Mouse (Mus musculus) hindbrain, embryonic 14.5 days (tissue): Measurements from ENCODE around the gene Hrasls. TPM values are rescaled to one million over a fixed set of nuclear protein-coding genes. Genes with fewer than 3 reads are reported as not detected.
A peak's percentile ranks its signal among the peaks of the same experiment; 100 is the strongest.

Source experiments
- ATAC-seq: fragments of 200-750 bp; cut with Nextera tagmentation; 2 replicates; pipeline ENCODE4 v1.8.0; 2017; ENCODE audit warnings: moderate number of reproducible peaks, mild to moderate bottlenecking, moderate TSS enrichment, moderate library complexity; ENCODE audit not compliant: low FRiP score
- DNase-seq: peaks from one replicate; pipeline ENCODE4 v3.0.0-alpha.2; 2015; ENCODE audit warnings: low spot score
- H3K27ac ChIP-seq: fragments of 300-500 bp; sonication (generic); 2 replicates; pipeline ENCODE4 v1.5.1; 2014; ENCODE audit warnings: mild to moderate bottlenecking, moderate library complexity
- H3K27me3 ChIP-seq: fragments of 300-500 bp; sonication (generic); 2 replicates; pipeline ENCODE4 v1.6.1; 2014; ENCODE audit warnings: mild to moderate bottlenecking, low read length, mixed read lengths; ENCODE audit not compliant: control insufficient read depth, insufficient read depth
- H3K36me3 ChIP-seq: fragments of 300-500 bp; sonication (generic); replicated peaks from 2 replicates; pipeline ENCODE4 v1.6.1; 2014; ENCODE audit not compliant: control insufficient read depth, insufficient read depth
- H3K4me1 ChIP-seq: fragments of 300-500 bp; sonication (generic); replicated peaks from 2 replicates; pipeline ENCODE4 v1.6.1; 2014; ENCODE audit warnings: antibody characterized with exemption, low read length, mixed read lengths; ENCODE audit not compliant: control insufficient read depth, insufficient read depth
- H3K4me2 ChIP-seq: fragments of 300-500 bp; sonication (generic); replicated peaks from 2 replicates; pipeline ENCODE4 v1.6.1; 2014; ENCODE audit warnings: mild to moderate bottlenecking, moderate library complexity
- H3K4me3 ChIP-seq: fragments of 300-500 bp; sonication (generic); replicated peaks from 2 replicates; pipeline ENCODE4 v1.5.1; 2014; ENCODE audit warnings: mild to moderate bottlenecking, low read length
- H3K9ac ChIP-seq: fragments of 300-500 bp; sonication (generic); 2 replicates; pipeline ENCODE4 v1.6.1; 2014
- H3K9me3 ChIP-seq: fragments of 300-500 bp; sonication (generic); 2 replicates; pipeline ENCODE4 v1.6.1; 2016; ENCODE audit warnings: low read length; ENCODE audit not compliant: control insufficient read depth
- WGBS: fragments of 180-500 bp; shearing (Covaris S2); extraction: QIAGEN DNeasy Blood & Tissue Kit; methylation state at CpG from one replicate; pipeline ENCODE4 v1.1.7; 2014; 5-methylcytosine and 5-hydroxymethylcytosine counted together
- polyA plus RNA-seq: library from polyadenylated mRNA; unstranded; fragments of >200 nt; fragmentation: Nextera tagmentation; extraction: Ambion mirVana; gene quantifications from 2 replicates; pipeline ENCODE4 v1.2.1, GENCODE M21; 2014

The Hrasls gene
- polyA plus RNA-seq = 5.5 and 5.6 TPM in 2 replicates

- no peak within 1 kb of the TSS for H3K27ac ChIP-seq
- peak within 1 kb of the TSS; percentile 43 for H3K4me3 ChIP-seq
- no peaks in the 10 kb centered on the region for H3K27me3 ChIP-seq
- peak within 1 kb of the TSS; percentile 92 for H3K4me2 ChIP-seq
- peaks cover 18% of the 10 kb centered on the region for H3K4me1 ChIP-seq
- no peaks in the 10 kb centered on the region for H3K36me3 ChIP-seq
- peak within 1 kb of the TSS; percentile 65 for H3K9ac ChIP-seq
- WGBS = 2% methylated on average over 39 of the region's 39 CpGs
- ATAC-seq = peak; percentile 72
- no peaks in the 10 kb centered on the region for H3K9me3 ChIP-seq
- DNase-seq = no peak
Measured at GRCm38 (mm10) chr16:29209605-29210411, at the start of gene Hrasls. Gene Hrasls, plus strand, starts transcription at chr16:29209695.

DNA sequence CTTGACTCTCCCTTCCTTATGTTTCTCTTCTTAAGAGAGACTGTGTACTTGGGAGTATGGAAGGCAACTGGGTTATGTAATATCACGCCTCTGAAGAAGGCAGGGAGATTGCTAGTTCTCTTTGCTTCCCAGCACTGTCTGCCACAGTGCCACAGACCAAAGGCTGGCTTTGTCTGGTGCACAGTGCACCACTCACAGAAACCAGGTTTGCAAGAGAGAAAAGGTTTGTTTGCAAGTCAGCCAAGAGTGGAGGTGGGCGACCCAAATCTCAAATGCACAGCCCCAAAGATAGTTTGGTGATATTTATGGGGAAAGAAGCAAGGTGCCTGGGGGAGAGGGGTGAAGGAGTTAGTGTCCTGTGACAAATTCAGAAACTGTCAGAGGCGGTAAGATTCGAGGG is 47.2 kb upstream of the Hrasls start:
- no peak for DNase-seq
- H3K9ac ChIP-seq = no peak overlapping the region
- no peak overlapping the region for H3K4me3 ChIP-seq
- H3K36me3 ChIP-seq = no peaks in the 10 kb centered on the region
- H3K9me3 ChIP-seq = no peaks in the 10 kb centered on the region; the same call in none of the 2 replicates
- WGBS = 91% methylated on average over 4 of the region's 4 CpGs
- H3K27ac ChIP-seq = no peak overlapping the region
- no peak for ATAC-seq
- H3K4me1 ChIP-seq = no peaks in the 10 kb centered on the region
- no peaks in the 10 kb centered on the region for H3K27me3 ChIP-seq
- no peak overlapping the region for H3K4me2 ChIP-seq

- Histone ChIP-seq H3K4me1 (no peaks in the 10 kb centered on the region), H3K36me3 (no peaks in the 10 kb centered on the region), H3K27me3 (no peaks in the 10 kb centered on the region), H3K4me3 (no peak overlapping the region), H3K27ac (no peak overlapping the region), H3K4me2 (no peak overlapping the region), H3K9me3 (no peaks in the 10 kb centered on the region), H3K9ac (no peak overlapping the region)
- DNase-seq = no peak
- 55% methylated on average over 4 of the region's 4 CpGs for WGBS
- ATAC-seq = no peak
Measured at GRCm38 (mm10) chr16:29167051-29167450, 42.4 kb upstream of the Hrasls start.

- WGBS = 88% methylated on average over 5 of the region's 5 CpGs
- no peak overlapping the region for H3K4me3 ChIP-seq
- DNase-seq (no peak), ATAC-seq (no peak)
- H3K9ac ChIP-seq = no peak overlapping the region
- H3K27me3 ChIP-seq = no peaks in the 10 kb centered on the region
- H3K4me2 ChIP-seq = no peak overlapping the region
- no peaks in the 10 kb centered on the region for H3K36me3 ChIP-seq
- H3K27ac ChIP-seq = no peak overlapping the region
- no peaks in the 10 kb centered on the region for H3K9me3 ChIP-seq
- no peaks in the 10 kb centered on the region for H3K4me1 ChIP-seq
Measured at GRCm38 (mm10) chr16:29171741-29172140, 37.8 kb upstream of the Hrasls start.

DNA sequence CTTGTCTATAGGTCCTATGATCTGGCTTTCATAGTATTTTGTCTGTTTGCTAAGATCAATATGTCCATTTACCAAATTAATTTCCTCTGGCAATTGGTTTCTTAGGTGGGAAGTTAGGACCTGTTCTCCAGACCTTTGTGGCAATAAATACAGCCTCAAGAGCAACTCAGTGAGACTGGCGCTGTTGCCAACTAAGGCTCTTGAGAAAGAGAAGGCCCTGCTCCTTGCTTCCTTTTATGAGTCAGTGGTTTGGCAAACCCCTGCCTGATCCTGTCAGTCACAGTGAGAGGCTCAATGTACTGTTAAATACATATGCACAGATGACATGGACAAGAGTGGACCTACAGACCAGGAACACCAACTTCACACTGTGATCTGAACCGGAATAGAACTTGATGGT is 36.3 kb upstream of the Hrasls start:
- H3K9ac ChIP-seq = no peak overlapping the region
- H3K4me1 ChIP-seq = no peaks in the 10 kb centered on the region
- DNase-seq (no peak), ATAC-seq (no peak)
- no peaks in the 10 kb centered on the region for H3K27me3 ChIP-seq
- no peak overlapping the region for H3K27ac ChIP-seq
- H3K4me3 ChIP-seq = no peak overlapping the region
- WGBS = 99% methylated on average over 2 of the region's 2 CpGs
- no peaks in the 10 kb centered on the region for H3K9me3 ChIP-seq
- no peak overlapping the region for H3K4me2 ChIP-seq
- no peaks in the 10 kb centered on the region for H3K36me3 ChIP-seq

DNA sequence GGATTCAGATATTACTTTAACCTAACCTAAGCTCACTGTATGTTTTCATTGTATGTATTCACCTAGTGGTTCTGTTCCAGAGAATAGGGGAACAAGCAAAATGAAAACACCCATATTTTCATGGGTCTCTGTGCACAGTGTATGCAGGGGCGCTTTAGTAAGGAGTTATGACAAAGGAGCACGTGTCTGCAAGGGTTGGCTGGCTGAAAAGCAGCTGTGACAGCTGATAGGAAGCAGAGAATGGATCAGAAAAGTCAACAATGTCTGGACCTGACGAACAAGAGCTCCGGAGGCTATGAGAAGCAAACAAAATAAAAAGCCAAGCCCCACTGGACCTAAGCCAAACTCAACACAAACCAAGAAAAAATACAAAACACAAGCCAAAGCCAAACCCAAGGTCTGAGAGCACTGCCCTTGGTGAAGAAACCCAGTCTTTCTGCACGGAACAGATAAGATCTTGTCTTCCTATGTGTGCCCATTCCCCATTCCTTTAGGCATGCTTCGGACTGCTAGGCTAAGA is 34.6 kb upstream of the Hrasls start:
- no peak overlapping the region for H3K4me3 ChIP-seq
- H3K27ac ChIP-seq = no peak overlapping the region
- H3K27me3 ChIP-seq = no peaks in the 10 kb centered on the region
- H3K9ac ChIP-seq = no peak overlapping the region
- no peak overlapping the region for H3K4me2 ChIP-seq
- no peaks in the 10 kb centered on the region for H3K4me1 ChIP-seq
- ATAC-seq (no peak), DNase-seq (no peak)
- H3K9me3 ChIP-seq = no peaks in the 10 kb centered on the region
- no peaks in the 10 kb centered on the region for H3K36me3 ChIP-seq
- WGBS = 72% methylated on average over 6 of the region's 6 CpGs

- DNase-seq = no peak
- H3K4me2 ChIP-seq = no peak overlapping the region
- H3K27ac ChIP-seq = no peak overlapping the region
- H3K9ac ChIP-seq = no peak overlapping the region
- no peaks in the 10 kb centered on the region for H3K9me3 ChIP-seq
- H3K4me3 ChIP-seq = no peak overlapping the region
- H3K4me1 ChIP-seq = no peaks in the 10 kb centered on the region; the same call in 1 of the 2 replicates
- H3K36me3 ChIP-seq = no peaks in the 10 kb centered on the region
- WGBS = 30% methylated on average over 5 of the region's 5 CpGs
- peak; percentile 40; the same call in 1 of the 2 replicates for ATAC-seq
- no peaks in the 10 kb centered on the region for H3K27me3 ChIP-seq
Measured at GRCm38 (mm10) chr16:29192911-29193310, 16.6 kb upstream of the Hrasls start.

- H3K4me1 ChIP-seq = peaks cover 4% of the 10 kb centered on the region; the same call in 1 of the 2 replicates
- H3K4me2 ChIP-seq = no peak overlapping the region
- no peaks in the 10 kb centered on the region for H3K9me3 ChIP-seq
- no peak overlapping the region for H3K4me3 ChIP-seq
- no peaks in the 10 kb centered on the region for H3K36me3 ChIP-seq
- WGBS = 64% methylated on average over 4 of the region's 4 CpGs
- ATAC-seq (peak; percentile 31; the same call in 1 of the 2 replicates), DNase-seq (no peak)
- no peaks in the 10 kb centered on the region for H3K27me3 ChIP-seq
- H3K27ac ChIP-seq = no peak overlapping the region
- H3K9ac ChIP-seq = no peak overlapping the region
Measured at GRCm38 (mm10) chr16:29193981-29194380, 15.5 kb upstream of the Hrasls start.

DNA sequence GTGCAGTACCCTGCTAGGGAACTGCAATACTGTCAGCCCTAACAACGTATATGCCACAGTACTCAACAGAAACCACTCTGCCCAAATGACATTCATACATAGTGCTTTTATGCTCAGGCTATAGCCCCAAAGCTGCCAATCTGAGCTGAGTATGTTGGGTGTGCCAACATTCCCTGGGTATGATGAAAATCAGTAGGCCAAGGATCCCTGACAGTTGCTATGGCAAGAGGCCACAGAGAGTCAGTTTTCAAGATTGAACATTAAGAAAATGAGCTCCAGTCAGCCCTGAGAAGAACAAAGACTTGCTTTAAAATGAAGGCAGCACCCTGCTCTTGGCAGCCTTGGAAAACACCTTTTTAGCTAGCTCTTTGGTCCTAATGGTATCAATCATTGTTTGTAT is 14.3 kb upstream of the Hrasls start:
- DNase-seq (no peak), ATAC-seq (no peak)
- Histone ChIP-seq H3K27me3 (no peaks in the 10 kb centered on the region), H3K4me2 (no peak overlapping the region), H3K36me3 (no peaks in the 10 kb centered on the region), H3K9me3 (no peaks in the 10 kb centered on the region), H3K9ac (no peak overlapping the region), H3K4me3 (no peak overlapping the region), H3K4me1 (peaks cover 4% of the 10 kb centered on the region; the same call in 1 of the 2 replicates), H3K27ac (no peak overlapping the region)
- 63% methylated on average over 1 of the region's 1 CpGs for WGBS
